Mouse (Mus musculus) myocyte (in vitro differentiated cells): ENCODE measurements around the gene Camk2d.

Experiments
- MAX ChIP-seq: IDR thresholded peaks from one replicate; pipeline ENCODE4 v1.6.1; 2011; ENCODE audit warnings: low read depth, mild to moderate bottlenecking, control low read depth
- MYOD1 ChIP-seq, 3 experiments: IDR thresholded peaks; one replicate each; pipeline ENCODE4 v1.6.1; 2011; ENCODE audit warnings: control low read depth in 2 of 3, low read depth in 2 of 3, mild to moderate bottlenecking in 2 of 3, moderate library complexity in 1 of 3; ENCODE audit not compliant: insufficient read length in 2 of 3, control insufficient read depth in 1 of 3
- MYOG ChIP-seq, 3 experiments: IDR thresholded peaks; one replicate each; pipeline ENCODE4 v1.6.1; 2011; ENCODE audit warnings: control low read depth in 2 of 3, low read depth in 2 of 3, mild to moderate bottlenecking in 2 of 3; ENCODE audit not compliant: insufficient read length in 2 of 3, control insufficient read depth in 1 of 3, insufficient read depth in 1 of 3
- POLR2A ChIP-seq: IDR thresholded peaks from one replicate; pipeline ENCODE4 v1.6.1; 2011; ENCODE audit warnings: low read depth, mild to moderate bottlenecking, control low read depth, moderate library complexity; ENCODE audit not compliant: insufficient read length
- POLR2AphosphoS2 ChIP-seq: IDR thresholded peaks from one replicate; pipeline ENCODE4 v1.6.1; 2011; ENCODE audit warnings: low read depth, control low read depth; ENCODE audit not compliant: insufficient read length
- REST ChIP-seq: IDR thresholded peaks from one replicate; pipeline ENCODE4 v1.6.1; 2011; ENCODE audit warnings: mild to moderate bottlenecking, control low read depth, moderate library complexity; ENCODE audit not compliant: insufficient read depth, insufficient read length
- TCF12 ChIP-seq: IDR thresholded peaks from one replicate; pipeline ENCODE4 v1.6.1; 2011; ENCODE audit warnings: mild to moderate bottlenecking, control low read depth; ENCODE audit not compliant: poor library complexity, insufficient read depth, severe bottlenecking
- USF1 ChIP-seq: IDR thresholded peaks from one replicate; pipeline ENCODE4 v1.6.1; 2011; ENCODE audit warnings: low read depth, mild to moderate bottlenecking, control low read depth, moderate library complexity

DNA sequence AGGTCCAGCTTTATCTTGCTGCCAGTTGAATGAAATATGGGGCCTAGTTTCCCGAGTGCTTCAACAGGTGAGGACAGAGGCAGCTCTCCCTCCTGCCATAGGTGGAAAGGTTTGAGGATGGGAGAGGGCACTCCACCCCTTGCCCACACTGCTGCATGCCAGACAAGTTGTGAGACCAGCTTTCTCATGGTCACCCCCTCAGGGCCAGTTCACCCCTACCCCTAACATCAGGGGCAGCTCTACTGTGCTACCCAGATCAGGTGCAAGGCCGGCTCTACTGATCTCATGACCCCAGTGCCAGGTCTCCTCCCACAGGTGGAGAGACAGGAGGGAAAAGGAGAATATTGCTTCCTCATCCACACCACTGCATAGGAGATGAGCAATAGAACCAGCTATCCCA is 136.2 kb downstream of the Camk2d start:
- TF ChIP-seq POLR2A (no peak), USF1 (no peak), REST (no peak), MYOD1 (IDR thresholded peaks at IDR 0.05; ENCODE audit: control insufficient read depth in 1 of 3, insufficient read length in 2 of 3, low read depth in 2 of 3) (no peak), MYOG (IDR thresholded peaks at IDR 0.05; ENCODE audit: control insufficient read depth in 1 of 3, insufficient read depth in 1 of 3, insufficient read length in 2 of 3, low read depth in 2 of 3) (no peak), POLR2AphosphoS2 (no peak), TCF12 (no peak), MAX (no peak)
